In genomic region chr15:98596609-98597008, GRCm38 (mm10) we compare ENCODE assay signal across 33 mouse cellular contexts. TPM values are rescaled to one million over a fixed set of nuclear protein-coding genes. Genes with fewer than 3 reads are reported as not detected.
"Had no signal": no experiment of that assay in that cellular context is flagged by ENCODE, and none has a peak within 500 bp of the region (broad histone marks: within the 10 kb centered on the region; RNA-seq: fewer than 3 reads in every experiment).

No protein-coding gene starts in this region.

- H3K27ac ChIP-seq: heart, adult 2 months; heart, embryonic 15.5 days; hindbrain, embryonic 14.5 days; hindbrain, postnatal 0 days; limb, embryonic 10.5 days; limb, embryonic 12.5 days; liver, embryonic 13.5 days; liver, embryonic 15.5 days had no signal

- H3K4me3 ChIP-seq: heart, adult 2 months; heart, embryonic 12.5 days; heart, embryonic 15.5 days; limb, embryonic 10.5 days; limb, embryonic 12.5 days; liver, embryonic 13.5 days; liver, embryonic 15.5 days had no signal

- H3K9me3 ChIP-seq: heart, embryonic 12.5 days; heart, embryonic 15.5 days; limb, embryonic 10.5 days; limb, embryonic 12.5 days; liver, embryonic 13.5 days; liver, embryonic 15.5 days had no signal

- H3K9ac ChIP-seq: heart, embryonic 12.5 days; heart, embryonic 15.5 days; hindbrain, embryonic 14.5 days; limb, embryonic 12.5 days; liver, embryonic 13.5 days; liver, embryonic 15.5 days had no signal

- H3K27me3 ChIP-seq: heart, embryonic 12.5 days; heart, embryonic 15.5 days; limb, embryonic 12.5 days; liver, embryonic 13.5 days; liver, embryonic 15.5 days had no signal

- H3K4me1 ChIP-seq: limb, embryonic 10.5 days; limb, embryonic 12.5 days had no signal

- DNase-seq: gastrocnemius, postnatal 14 days; gastrocnemius, postnatal 36 days; heart, adult 11 months; heart, postnatal 14 days; heart, postnatal 36 days; kidney, adult 11 months; kidney, adult 2 months; kidney, adult 9 months; kidney, postnatal 10 days; kidney, postnatal 36 days; layer of hippocampus, adult 9-11 months; layer of hippocampus, postnatal 36 days; liver; liver, embryonic 13.5 days had no signal

- ATAC-seq: hindbrain, postnatal 0 days; intestine, embryonic 16.5 days had no signal

- H3K4me2 ChIP-seq: heart, embryonic 12.5 days; heart, embryonic 15.5 days; hindbrain, embryonic 14.5 days; limb, embryonic 12.5 days; liver, embryonic 11.5 days; liver, embryonic 13.5 days; liver, embryonic 15.5 days had no signal

RNA-seq across cellular contexts. Expression of gene 4930415O20Rik, which starts 25.8 kb away (rescaled TPM):
- total RNA-seq: hematopoietic stem cell, adult 5-6 weeks; hindbrain, postnatal 0 days; layer of hippocampus, adult 18-20 months; layer of hippocampus, adult 8-10 months; layer of hippocampus, postnatal 14 days; layer of hippocampus, postnatal 36 days; left cerebral cortex, adult 18-20 months; left cerebral cortex, adult 8-10 months; left cerebral cortex, postnatal 14 days; left cerebral cortex, postnatal 36 days had no signal
- polyA plus RNA-seq: heart, adult 2 months; heart, embryonic 12.5 days; hindbrain, embryonic 11.5 days; hindbrain, embryonic 14.5 days; hindbrain, postnatal 0 days; liver, embryonic 13.5 days; liver, embryonic 15.5 days had no signal

RNA-seq across cellular contexts. Expression of gene Cacnb3, which starts 34.0 kb away (rescaled TPM):
- total RNA-seq: hematopoietic stem cell, adult 5-6 weeks had no signal
